Mouse (Mus musculus) kidney, adult 2 months (tissue): ENCODE results near the gene Gm5447.
A peak's percentile ranks its signal among the peaks of the same experiment; 100 is the strongest.

Experiments
- CTCF ChIP-seq: fragments of 200-500 bp; conservative IDR thresholded peaks from 2 replicates; pipeline ENCODE4 v1.5.1; 2011; ENCODE audit warnings: low read depth, mild to moderate bottlenecking, control low read depth, low read length, moderate library complexity, mixed read lengths; ENCODE audit not compliant: insufficient read depth, insufficient read length
- POLR2A ChIP-seq: fragments of 200-500 bp; IDR thresholded peaks from one replicate; pipeline ENCODE4 v1.6.1; 2011; ENCODE audit warnings: low read depth, low read length, control low read depth

DNA sequence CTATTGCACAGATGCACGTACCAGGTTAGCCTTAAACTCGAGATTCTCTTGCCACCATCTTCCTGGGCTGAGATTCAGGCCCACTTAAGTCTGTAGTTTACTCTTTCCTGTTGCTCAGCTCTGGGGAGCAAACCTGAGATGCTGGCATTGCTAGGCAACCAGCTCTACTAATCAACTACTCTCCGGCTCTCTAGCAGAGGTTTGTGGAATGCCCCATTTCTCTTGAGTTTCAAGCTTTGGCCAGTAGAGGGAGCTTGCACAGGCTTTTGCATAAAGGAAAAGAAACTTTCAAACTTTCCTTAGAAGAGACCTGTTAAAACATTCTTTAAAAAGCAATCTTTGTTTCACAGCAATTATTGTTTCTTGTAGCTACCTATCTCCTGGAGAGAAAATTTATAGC is 19.8 kb downstream of the Gm5447 start:
- TF ChIP-seq POLR2A (no peak), CTCF (peak; percentile 43)
